Mouse (Mus musculus): Measurements from ENCODE around the gene Hist1h3c.

DNA sequence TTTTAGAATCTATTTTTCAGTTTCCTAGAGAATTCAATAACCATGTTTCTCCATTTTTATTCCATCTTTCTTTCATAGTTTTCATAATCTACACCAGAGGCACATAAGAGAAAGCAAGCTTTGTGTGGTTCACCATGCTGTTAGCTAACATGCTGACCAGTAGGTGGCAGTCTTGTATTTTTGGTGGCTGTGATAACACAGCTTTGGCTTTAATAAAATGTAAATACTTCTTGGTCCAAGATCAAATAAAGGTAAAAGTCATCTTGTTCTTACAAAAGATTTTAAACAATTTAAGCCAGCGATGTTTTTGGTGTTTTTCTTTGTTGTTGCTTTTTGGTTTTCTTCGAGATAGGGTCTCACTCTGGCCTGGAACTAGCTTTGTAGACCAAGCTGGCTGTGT is 47.1 kb upstream of the Hist1h3c start:
- TF ChIP-seq CTCF (IDR thresholded peaks at IDR 0.05; ENCODE audit: low read depth, low read length): no peak
- no peak for TF ChIP-seq POLR2A (IDR thresholded peaks at IDR 0.05; ENCODE audit: borderline replicate concordance, low read depth, low read length)

All from bone marrow macrophage, adult 2 months (primary cell).